Mouse (Mus musculus): ENCODE data around the gene Mchr1.

Mchr1 gene

DNA sequence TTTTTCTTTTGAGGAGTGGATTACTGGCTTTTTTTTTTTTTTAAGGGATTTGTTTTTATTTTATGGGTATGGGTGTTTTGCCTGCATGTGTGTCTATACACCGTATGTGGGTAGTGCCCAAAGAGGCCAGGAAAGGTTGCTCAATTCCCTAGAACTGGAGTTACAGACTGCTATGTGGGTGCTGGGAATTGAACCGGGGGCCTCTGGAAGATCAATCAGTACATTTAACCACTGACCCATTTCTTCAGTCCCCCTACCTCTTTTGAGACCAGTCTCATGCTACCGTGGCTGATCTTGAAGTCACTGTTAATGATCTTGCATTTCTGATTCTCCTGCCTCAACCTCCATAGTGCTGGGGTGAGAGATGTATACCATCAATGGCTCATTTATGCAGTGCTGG lies 8.0 kb upstream of the Mchr1 start:
- 94% methylated on average over 3 of the region's 3 CpGs for WGBS

GRCm38 (mm10) chr15:81228258-81228657 lies 7.0 kb upstream of the Mchr1 start:
- WGBS = 96% methylated on average over 3 of the region's 3 CpGs

DNA sequence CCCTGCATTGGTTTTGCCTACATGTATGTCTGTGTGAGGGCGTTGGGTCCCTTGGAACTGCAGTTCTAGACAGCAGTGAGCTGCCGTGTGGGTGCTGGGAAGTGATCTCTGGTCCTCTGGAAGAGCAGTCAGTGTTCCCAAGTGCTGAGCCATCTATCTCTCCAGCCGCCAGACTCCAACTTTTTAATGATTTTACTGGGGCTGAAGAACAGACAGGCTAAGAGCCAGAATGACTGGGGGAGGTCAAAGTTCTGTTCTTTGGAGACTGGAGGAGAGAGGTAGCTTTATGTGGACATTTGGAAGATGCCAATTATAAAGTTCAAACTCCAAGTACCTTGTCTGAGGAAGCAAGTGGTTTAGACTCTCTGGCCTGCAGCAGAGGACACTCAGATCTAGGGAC lies 5.5 kb upstream of the Mchr1 start:
- 92% methylated on average over 3 of the region's 3 CpGs for WGBS

DNA sequence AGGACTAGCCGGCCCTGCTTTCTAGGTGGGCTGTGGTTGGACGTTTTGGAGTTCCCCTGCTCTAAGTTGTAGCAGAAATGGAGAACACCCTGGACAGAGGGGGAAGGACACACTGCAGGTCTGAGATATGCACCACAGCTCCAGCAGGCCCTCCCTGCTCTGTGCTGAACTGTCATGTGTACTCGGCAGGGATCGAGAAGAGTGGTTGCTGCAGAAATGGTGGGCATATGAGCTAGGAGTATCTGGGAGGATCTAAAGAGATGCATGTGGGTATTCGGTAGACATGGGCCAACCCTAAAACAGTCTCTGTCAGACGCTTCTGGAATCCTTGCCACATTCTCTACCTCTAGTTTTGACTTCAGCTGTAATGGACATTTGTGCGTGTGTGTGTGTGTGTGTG lies 4.0 kb upstream of the Mchr1 start:
- WGBS = 84% methylated on average over 7 of the region's 7 CpGs

DNA sequence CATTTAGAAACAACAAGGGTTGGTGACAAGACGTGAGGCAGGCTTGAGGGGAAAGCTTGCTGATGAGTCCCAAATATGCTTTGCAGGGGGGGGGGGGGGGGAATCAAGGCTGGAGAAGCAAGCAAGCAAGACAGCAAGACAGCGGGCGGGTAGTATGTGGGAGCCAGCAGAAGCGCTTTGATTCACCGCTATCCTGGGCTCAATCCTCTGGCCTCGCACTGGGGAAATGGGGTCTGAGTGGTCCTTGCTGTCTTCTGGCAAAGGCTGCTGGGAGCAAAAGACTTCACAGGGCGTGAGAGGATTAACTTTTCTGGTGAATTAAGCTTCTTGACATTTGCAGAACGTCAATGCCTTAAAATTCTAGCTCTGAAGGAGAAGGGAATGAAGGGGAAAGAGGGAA lies 763 bp downstream of the Mchr1 start:
- WGBS = 11% methylated on average over 8 of the region's 8 CpGs

DNA sequence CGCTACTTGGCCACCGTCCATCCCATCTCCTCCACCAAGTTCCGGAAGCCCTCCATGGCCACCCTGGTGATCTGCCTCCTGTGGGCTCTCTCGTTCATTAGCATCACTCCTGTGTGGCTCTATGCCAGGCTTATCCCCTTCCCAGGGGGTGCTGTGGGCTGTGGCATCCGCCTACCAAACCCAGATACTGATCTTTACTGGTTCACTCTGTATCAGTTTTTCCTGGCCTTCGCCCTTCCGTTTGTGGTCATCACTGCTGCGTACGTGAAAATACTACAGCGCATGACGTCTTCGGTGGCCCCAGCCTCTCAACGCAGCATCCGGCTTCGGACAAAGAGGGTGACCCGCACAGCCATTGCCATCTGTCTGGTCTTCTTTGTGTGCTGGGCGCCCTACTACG lies 2.2 kb downstream of the Mchr1 start:
- 91% methylated on average over 18 of the region's 18 CpGs for WGBS

GRCm38 (mm10) chr15:81239261-81239660 lies 4.0 kb downstream of the Mchr1 start:
- WGBS = 38% methylated on average over 7 of the region's 7 CpGs

DNA sequence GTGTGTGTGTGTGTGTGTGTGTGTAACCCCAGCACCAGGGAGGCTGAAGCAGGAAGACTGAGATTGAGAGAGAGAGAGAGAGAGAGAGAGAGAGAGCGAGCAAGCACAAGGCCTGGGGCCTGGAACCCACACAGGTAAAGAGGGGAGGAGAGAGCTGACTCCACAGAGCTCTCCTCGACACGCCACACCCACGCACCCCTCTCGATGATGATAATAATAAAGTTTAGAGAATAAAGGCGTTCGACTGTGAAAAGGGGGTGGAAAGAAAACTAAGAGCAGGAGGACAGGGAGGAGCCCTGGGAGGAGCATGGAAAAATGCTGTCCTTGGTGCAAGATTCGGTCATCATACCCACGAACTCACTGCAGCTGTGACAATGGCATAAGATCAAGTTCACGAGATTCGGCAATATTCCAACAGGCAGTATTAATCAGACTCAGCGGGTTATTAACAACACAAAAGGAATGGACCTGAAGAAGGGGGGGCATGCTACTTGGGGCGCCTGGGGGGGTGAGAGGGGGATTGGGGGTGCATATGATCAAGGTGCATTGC lies 4.6 kb downstream of the Mchr1 start:
- WGBS = 50% methylated on average over 13 of the region's 13 CpGs

DNA sequence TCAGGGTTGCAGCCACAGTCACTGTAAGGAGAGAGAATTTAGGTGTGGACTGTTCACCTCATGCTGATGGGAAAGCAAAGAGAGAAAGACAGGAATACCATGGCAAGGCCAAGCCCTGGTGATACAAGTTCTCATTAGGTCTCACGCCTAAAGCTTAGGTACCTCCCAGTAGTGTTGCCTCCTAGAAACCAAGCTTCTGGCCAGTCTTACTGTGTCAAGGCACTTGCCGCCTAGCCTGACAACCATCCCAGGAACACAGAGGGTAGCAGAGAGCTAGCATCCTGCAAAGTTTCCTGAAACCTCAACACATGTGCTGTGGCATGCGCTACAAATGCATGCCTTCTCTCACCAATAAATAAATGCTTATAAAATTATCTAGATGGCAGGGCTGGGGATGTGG lies 11.6 kb downstream of the Mchr1 start:
- WGBS = 94% methylated on average over 3 of the region's 3 CpGs

DNA sequence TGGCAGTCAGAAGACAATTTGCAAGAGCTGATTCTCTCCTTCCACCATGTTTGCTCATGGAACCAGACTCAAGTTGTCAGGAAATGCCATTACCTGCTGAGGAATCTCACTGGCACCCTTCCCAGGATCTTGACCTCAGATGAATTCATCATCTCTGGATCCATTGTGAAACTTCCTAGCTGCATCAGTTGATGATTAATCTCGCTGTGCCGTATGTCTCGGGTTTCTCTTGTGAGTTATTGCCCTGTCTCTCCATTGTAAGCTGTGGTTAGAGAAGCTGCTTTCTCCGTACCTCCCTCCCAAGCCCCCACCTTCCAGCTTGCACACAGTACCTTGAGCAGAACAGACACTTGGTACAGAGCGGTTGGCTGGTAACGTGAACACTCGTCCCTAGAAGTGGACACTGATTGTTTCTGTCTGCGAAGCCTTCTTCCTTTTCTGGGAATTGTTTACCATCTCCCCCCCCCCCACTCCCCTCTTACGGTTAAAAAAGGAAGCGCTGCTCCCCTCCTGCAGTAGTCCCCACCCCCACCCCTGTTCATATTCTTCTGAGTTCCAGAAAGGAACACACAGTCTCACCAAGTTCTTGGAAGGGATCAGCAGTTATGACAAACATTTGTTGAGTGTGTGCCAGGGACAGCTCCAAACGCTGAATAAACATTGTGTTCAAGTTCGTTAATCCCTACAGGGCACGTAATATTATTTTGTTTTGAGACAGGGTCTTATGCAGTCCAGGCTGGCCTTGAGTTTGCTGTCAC lies 12.5 kb downstream of the Mchr1 start:
- WGBS = 34% methylated on average over 13 of the region's 13 CpGs

DNA sequence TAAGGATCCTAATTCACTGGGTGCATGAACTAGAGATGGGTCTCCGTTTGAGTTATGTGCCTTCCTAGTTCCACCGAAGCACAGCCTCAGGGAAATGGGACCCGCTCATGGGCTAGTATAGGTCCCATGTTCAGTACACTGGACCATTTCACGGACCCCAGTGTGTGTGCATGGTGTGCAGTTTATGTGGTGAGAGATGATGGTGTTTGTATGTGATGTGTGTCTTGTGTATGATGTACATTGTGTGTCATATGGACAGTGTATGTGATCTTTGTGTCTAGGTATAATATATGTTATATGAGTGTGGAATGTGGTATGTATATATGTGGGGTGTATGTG lies 13.0 kb downstream of the Mchr1 start:
- 76% methylated on average over 4 of the region's 4 CpGs for WGBS

DNA sequence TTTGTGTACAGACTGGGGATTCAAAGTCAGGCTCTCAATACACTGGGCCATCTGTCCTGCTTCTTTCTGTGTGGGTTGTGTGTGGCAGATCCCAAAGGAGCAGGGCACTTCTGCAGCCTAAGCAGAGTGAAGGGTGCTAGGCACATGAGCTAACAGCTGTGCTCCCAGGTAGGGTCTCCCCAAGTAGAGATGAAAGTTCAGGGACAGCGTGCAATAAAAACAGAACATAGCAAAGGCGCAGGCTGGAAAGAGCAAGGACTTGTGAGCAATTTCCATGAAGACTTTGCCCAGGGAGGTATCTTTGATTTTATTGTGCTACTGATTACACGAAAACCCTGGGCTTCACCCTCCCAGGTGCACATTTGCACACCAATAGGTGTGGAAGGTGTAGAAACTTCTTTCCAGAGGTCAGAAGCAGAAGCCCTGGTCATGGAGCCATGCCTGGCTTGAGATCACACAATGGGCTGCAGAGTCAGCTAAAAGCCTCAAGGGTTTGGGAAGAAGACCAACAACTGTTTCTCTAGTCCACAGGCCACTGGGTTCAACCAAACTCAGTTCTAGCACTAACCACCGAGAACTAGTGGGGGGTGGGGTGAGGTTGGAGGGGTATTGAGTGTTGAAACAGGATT lies 13.8 kb downstream of the Mchr1 start:
- WGBS = 88% methylated on average over 4 of the region's 4 CpGs

GRCm38 (mm10) chr15:81252626-81253174 lies 17.4 kb downstream of the Mchr1 start:
- WGBS = 44% methylated on average over 4 of the region's 4 CpGs

DNA sequence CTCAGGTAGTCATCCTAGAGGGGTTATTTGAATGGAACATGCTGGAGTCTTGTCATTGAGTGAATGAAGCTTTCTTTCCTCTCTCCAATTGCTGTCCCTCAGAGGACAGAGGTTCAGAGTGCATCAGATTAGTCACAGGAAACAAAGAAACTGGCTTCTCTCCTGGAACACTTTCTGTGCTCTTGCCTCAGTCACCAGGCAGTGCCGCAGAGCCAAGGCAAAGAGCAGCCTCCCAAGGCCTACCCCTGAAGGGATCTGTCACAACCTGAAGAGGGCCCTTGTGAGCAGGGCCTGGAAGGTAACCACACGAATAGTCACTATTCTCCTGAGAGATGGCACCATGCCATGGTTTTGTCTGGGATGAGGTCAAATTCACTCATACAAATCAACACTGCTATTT lies 18.3 kb downstream of the Mchr1 start:
- 59% methylated on average over 2 of the region's 2 CpGs for WGBS

GRCm38 (mm10) chr15:81254113-81254640 lies 18.9 kb downstream of the Mchr1 start:
- 67% methylated on average over 8 of the region's 8 CpGs for WGBS

DNA sequence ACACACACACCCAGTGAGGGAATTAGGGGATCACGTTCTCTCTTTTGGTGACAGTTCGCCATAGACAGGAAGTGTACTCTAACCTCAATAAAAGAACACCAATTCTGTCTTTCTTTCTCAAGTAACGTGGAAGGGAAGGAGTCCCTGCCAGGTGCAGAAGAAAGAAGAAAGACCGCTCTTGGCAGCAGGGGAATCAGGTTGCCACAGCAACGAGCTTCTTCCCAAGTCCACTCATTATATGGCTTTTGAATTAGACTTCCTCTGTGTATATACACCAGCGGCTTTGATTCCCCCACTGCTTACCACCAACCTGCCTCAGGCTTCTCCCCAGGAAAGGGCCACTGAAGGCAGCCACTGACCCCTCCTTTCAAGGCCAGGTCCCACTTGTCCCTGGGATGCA lies 19.8 kb downstream of the Mchr1 start:
- WGBS = 30% methylated on average over 6 of the region's 6 CpGs

GRCm38 (mm10) chr15:81258296-81258695 lies 23.0 kb downstream of the Mchr1 start:
- 41% methylated on average over 9 of the region's 9 CpGs for WGBS

DNA sequence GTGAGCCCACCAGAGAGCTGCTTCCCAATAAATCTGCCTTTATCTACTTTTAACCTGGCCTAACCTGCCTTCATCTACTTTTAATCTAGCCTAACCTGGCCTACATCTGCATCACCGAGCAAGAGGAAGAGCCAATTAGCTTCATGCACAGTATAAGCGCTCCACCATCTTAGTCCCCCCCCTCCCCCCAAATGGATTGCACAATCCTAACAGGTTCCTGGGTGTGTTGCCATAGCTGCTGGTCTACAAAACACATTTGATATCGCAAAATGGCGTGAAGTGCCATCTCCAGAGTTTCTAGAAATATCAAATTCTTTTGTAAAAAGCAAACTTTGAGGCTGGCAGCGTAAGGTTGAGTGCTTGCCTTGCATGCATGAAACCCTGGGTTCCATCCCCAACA lies 24.0 kb downstream of the Mchr1 start:
- WGBS = 88% methylated on average over 5 of the region's 5 CpGs

DNA sequence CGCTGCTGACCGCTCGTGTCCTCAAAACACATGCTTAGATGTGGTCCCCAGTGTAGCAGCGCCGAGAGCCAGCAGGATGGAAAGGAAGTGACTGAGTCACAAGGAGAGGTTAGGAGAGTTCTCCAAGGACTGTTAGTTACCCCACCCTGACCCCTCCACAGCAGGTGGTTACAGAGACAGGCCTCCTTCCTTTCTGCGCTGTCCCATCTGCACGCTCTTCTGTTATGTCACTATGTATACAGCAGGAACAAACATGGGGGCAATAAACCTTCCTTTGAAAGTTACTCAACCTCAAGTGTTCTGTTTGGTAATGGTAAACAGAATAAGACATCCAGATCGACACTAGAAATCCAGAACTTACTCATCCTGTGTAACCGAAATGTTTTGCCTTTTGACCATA lies 24.9 kb downstream of the Mchr1 start:
- 88% methylated on average over 9 of the region's 9 CpGs for WGBS

- 25% methylated on average over 16 of the region's 16 CpGs for WGBS
Observed at GRCm38 (mm10) chr15:81264392-81265095, 29.2 kb downstream of the Mchr1 start.

GRCm38 (mm10) chr15:81267416-81267815 lies 32.1 kb downstream of the Mchr1 start:
- 44% methylated on average over 2 of the region's 2 CpGs for WGBS

Measured in cerebral cortex, adult 2 months (tissue).